Mouse (Mus musculus): Measurements from ENCODE around the gene Pnma5. TPM values are rescaled to one million over a fixed set of nuclear protein-coding genes. Genes with fewer than 3 reads are reported as not detected.

The Pnma5 gene
- polyA plus RNA-seq, 1 experiment: not detected

DNA sequence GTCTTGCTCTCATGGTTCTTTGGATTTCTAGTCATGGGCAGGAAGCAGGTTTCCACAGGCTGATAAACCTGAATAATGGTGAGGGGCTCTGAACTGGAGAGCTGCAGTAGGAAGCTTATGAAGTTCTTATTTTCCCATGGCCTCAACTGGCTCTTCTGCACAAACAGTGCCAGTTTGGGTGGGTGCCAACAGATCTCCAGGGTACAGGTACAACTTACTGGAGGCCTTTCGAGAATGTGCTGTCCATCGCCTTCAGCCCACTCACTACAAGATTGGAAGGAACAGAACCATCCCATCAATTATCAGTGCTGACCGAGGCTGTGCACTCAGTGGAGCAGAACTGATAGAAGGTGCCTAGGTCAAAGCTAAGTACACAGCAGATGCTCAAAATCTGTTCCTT is 48.5 kb downstream of the Pnma5 start:
- Histone ChIP-seq H3K36me3 (ENCODE audit: control insufficient read depth) (no peaks in the 10 kb centered on the region), H3K4me3 (replicated peaks) (no peak overlapping the region), H3K4me1 (ENCODE audit: control insufficient read depth) (no peaks in the 10 kb centered on the region; the same call in none of the 2 replicates), H3K27me3 (ENCODE audit: control insufficient read depth) (peaks cover 63% of the 10 kb centered on the region), H3K9me3 (ENCODE audit: control insufficient read depth, low read length) (peaks cover 3% of the 10 kb centered on the region; the same call in 1 of the 2 replicates)
- TF ChIP-seq GATA1 (IDR thresholded peaks at IDR 0.05; ENCODE audit: low read length) (no peak), TAL1 (IDR thresholded peaks at IDR 0.05; ENCODE audit: low read length) (no peak)

DNA sequence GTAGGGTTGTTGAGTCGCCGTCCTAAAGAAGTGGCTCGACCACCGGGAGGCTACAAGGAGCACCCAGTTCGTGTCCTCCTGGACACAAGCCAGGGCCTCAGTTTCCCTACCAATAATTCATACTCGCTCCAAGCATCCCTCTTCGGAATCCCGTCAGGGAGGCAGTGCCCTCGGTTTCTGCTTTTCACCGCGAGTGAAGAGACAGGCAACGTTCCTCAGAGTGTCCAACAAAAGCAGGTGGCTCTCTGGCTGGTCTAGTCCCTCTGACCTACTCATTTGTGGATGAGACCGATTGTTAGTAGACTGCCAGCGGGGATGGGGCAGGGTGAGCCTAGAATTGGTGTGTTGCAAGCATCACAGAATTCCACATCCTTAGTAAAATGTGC is 49.4 kb downstream of the Pnma5 start:
- Histone ChIP-seq H3K4me1 (ENCODE audit: control insufficient read depth) (no peaks in the 10 kb centered on the region; the same call in none of the 2 replicates), H3K4me3 (replicated peaks) (no peak overlapping the region), H3K36me3 (ENCODE audit: control insufficient read depth) (no peaks in the 10 kb centered on the region), H3K27me3 (ENCODE audit: control insufficient read depth) (peaks cover 63% of the 10 kb centered on the region), H3K9me3 (ENCODE audit: control insufficient read depth, low read length) (peaks cover 3% of the 10 kb centered on the region; the same call in 1 of the 2 replicates)
- no peak for TF ChIP-seq GATA1 (IDR thresholded peaks at IDR 0.05; ENCODE audit: low read length)
- no peak for TF ChIP-seq TAL1 (IDR thresholded peaks at IDR 0.05; ENCODE audit: low read length)

GRCm38 (mm10) chrX:72986841-72987519 is 49.9 kb downstream of the Pnma5 start, which contains the start of gene Zfp185:
Zfp185 (plus strand) TSS chrX:72987339.
- H3K27me3 ChIP-seq (ENCODE audit: control insufficient read depth): peaks cover 61% of the 10 kb centered on the region
- H3K4me3 ChIP-seq (replicated peaks): no peak within 1 kb of the TSS
- no peak for TF ChIP-seq TAL1 (IDR thresholded peaks at IDR 0.05; ENCODE audit: low read length)
- no peak for TF ChIP-seq GATA1 (IDR thresholded peaks at IDR 0.05; ENCODE audit: low read length)
- H3K36me3 ChIP-seq (ENCODE audit: control insufficient read depth): no peaks in the 10 kb centered on the region
- peaks cover 3% of the 10 kb centered on the region; the same call in 1 of the 2 replicates for H3K9me3 ChIP-seq (ENCODE audit: control insufficient read depth, low read length)
- no peaks in the 10 kb centered on the region; the same call in none of the 2 replicates for H3K4me1 ChIP-seq (ENCODE audit: control insufficient read depth)

DNA sequence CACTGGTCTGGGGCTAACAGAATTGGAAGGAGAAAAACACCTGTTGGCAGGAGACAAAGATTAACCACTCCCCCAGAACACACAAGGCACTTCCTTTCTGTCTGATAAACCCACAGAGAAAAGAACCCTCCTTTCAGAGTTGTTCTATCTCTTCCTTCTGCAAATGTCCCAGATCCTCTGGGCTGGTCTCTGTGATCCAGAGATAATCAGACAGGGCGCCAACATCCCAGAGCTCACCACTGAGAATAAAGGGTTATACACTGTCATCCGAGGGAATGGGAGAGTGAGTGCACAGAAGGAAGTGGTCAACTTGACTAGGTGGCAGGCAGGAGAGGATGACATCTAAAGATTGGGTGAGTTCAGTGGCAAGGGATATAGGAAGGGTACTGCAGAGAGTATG is 51.3 kb downstream of the Pnma5 start:
- TF ChIP-seq GATA1 (IDR thresholded peaks at IDR 0.05; ENCODE audit: low read length): no peak
- H3K4me3 ChIP-seq (replicated peaks): no peak overlapping the region
- peaks cover 53% of the 10 kb centered on the region for H3K27me3 ChIP-seq (ENCODE audit: control insufficient read depth)
- H3K36me3 ChIP-seq (ENCODE audit: control insufficient read depth): no peaks in the 10 kb centered on the region
- H3K9me3 ChIP-seq (ENCODE audit: control insufficient read depth, low read length): peaks cover 3% of the 10 kb centered on the region; the same call in 1 of the 2 replicates
- H3K4me1 ChIP-seq (ENCODE audit: control insufficient read depth): no peaks in the 10 kb centered on the region; the same call in none of the 2 replicates

Other genes starting within 250 kb of the Pnma5 start
- gene Gabrq, start 211.9 kb downstream of the Pnma5 start, polyA plus RNA-seq (2012): not detected in 2 replicates
- gene Cetn2, start 118.7 kb downstream of the Pnma5 start, polyA plus RNA-seq (2012): 0.20 and 0.21 TPM in 2 replicates
- 0.09 and 0.16 TPM in 2 replicates for gene Nsdhl, start 118.5 kb downstream of the Pnma5 start, polyA plus RNA-seq (2012)
- gene Zfp185, start 49.8 kb downstream of the Pnma5 start, polyA plus RNA-seq (2012): 0.01 TPM in 1 of 2 replicates, not detected in the other
- gene Pnma3, start 27.7 kb upstream of the Pnma5 start, polyA plus RNA-seq (2012): not detected in 2 replicates
- not detected in 2 replicates for gene Xlr4a, start 45.4 kb upstream of the Pnma5 start, polyA plus RNA-seq (2012)
- not detected in 2 replicates for gene Xlr3a, start 60.0 kb upstream of the Pnma5 start, polyA plus RNA-seq (2012)
- gene Gm14685, start 79.9 kb upstream of the Pnma5 start, polyA plus RNA-seq (2012): not detected in 2 replicates
- not detected in 2 replicates for gene Xlr5b, start 111.7 kb upstream of the Pnma5 start, polyA plus RNA-seq (2012)
- not detected in 2 replicates for gene DXBay18, start 112.3 kb upstream of the Pnma5 start, polyA plus RNA-seq (2012)
- gene Spin2d, start 139.9 kb upstream of the Pnma5 start, polyA plus RNA-seq (2012): not detected in 2 replicates
- gene Xlr3b, start 155.1 kb upstream of the Pnma5 start, polyA plus RNA-seq (2012): not detected in 2 replicates
- gene Xlr4b, start 177.2 kb upstream of the Pnma5 start, polyA plus RNA-seq (2012): not detected in 2 replicates
- 0.45 and 0.53 TPM in 2 replicates for gene F8a, start 191.2 kb upstream of the Pnma5 start, polyA plus RNA-seq (2012)
- 0.19 TPM in 1 of 2 replicates, not detected in the other for gene Xlr4c, start 206.0 kb upstream of the Pnma5 start, polyA plus RNA-seq (2012)
- gene Xlr3c, start 228.3 kb upstream of the Pnma5 start, polyA plus RNA-seq (2012): not detected in 2 replicates